Mouse (Mus musculus): Measurements from ENCODE around the gene Rb1. TPM values are rescaled to one million over a fixed set of nuclear protein-coding genes. Genes with fewer than 3 reads are reported as not detected.

The Rb1 gene
- polyA plus RNA-seq, 1 experiment from 2014 or later: 15.1 TPM

DNA sequence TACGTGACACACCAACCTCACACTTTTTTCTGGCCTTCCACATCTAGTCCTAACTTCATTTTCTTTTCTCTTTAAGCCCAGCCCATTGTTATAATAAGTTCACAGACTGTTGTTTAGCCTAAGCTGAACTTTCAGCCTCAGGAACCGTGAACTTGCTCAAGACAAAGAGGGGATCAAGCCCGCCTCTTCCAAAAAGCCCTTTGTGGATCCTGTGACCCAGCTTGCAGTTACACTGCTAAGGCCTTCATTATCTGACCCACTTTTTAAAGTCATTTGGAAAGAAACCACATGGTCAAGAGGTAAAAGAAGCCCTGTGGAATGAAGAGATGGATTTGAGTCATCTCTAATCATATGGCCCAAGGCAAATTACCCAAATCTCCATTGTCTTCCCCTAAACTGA is 183.8 kb downstream of the Rb1 start:
- Histone ChIP-seq H3K36me3 (ENCODE audit: control insufficient read depth, insufficient read depth) (no peaks in the 10 kb centered on the region), H3K4me1 (replicated peaks; ENCODE audit: control insufficient read depth, insufficient read depth, low read length) (no peaks in the 10 kb centered on the region), H3K27me3 (replicated peaks; ENCODE audit: control insufficient read depth, insufficient read depth, low read length) (no peaks in the 10 kb centered on the region), H3K27ac (ENCODE audit: low read depth, low read length) (no peak overlapping the region), H3K9ac (ENCODE audit: low read depth, low read length) (no peak overlapping the region), H3K9me3 (ENCODE audit: control insufficient read depth) (no peaks in the 10 kb centered on the region), H3K4me2 (replicated peaks; ENCODE audit: low read depth) (no peak overlapping the region), H3K4me3 (ENCODE audit: low read depth, low read length) (no peak overlapping the region)
- no peak for ATAC-seq
- WGBS: 91% methylated on average over 3 of the region's 3 CpGs
- no peak for TF ChIP-seq CTCF (IDR thresholded peaks at IDR 0.05; ENCODE audit: low read depth)

- H3K9ac ChIP-seq (ENCODE audit: low read depth, low read length): no peak overlapping the region
- TF ChIP-seq CTCF (IDR thresholded peaks at IDR 0.05; ENCODE audit: low read depth): no peak
- H3K4me2 ChIP-seq (replicated peaks; ENCODE audit: low read depth): no peak overlapping the region
- no peaks in the 10 kb centered on the region for H3K27me3 ChIP-seq (replicated peaks; ENCODE audit: control insufficient read depth, insufficient read depth, low read length)
- no peaks in the 10 kb centered on the region for H3K4me1 ChIP-seq (replicated peaks; ENCODE audit: control insufficient read depth, insufficient read depth, low read length)
- H3K27ac ChIP-seq (ENCODE audit: low read depth, low read length): no peak overlapping the region
- no peaks in the 10 kb centered on the region for H3K9me3 ChIP-seq (ENCODE audit: control insufficient read depth)
- 67% methylated on average over 5 of the region's 5 CpGs for WGBS
- H3K4me3 ChIP-seq (ENCODE audit: low read depth, low read length): no peak overlapping the region
- H3K36me3 ChIP-seq (ENCODE audit: control insufficient read depth, insufficient read depth): no peaks in the 10 kb centered on the region
- no peak for ATAC-seq
Observed at GRCm38 (mm10) chr14:73139866-73140265, 185.8 kb downstream of the Rb1 start.

DNA sequence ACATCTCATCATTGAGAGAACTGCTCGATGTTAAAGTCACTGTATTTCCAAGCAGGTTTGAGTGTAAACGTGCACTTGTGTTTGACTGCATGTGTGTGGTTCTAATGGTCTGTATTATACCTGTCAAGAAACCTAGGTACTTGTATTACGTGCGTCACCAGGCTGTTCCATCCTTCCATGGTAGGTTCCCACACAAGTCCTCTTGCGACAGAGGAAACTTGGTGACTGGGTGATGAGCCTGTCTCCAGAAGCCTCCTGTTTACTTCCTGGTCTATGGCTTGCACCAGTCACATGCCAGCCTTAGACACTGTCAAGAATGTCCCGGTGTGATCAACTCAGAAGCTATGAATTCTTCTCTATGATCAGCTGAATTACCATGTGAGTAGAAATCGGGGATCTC is 187.1 kb downstream of the Rb1 start:
- Histone ChIP-seq H3K9me3 (ENCODE audit: control insufficient read depth) (no peaks in the 10 kb centered on the region), H3K4me3 (ENCODE audit: low read depth, low read length) (no peak overlapping the region), H3K9ac (ENCODE audit: low read depth, low read length) (no peak overlapping the region), H3K4me1 (replicated peaks; ENCODE audit: control insufficient read depth, insufficient read depth, low read length) (no peaks in the 10 kb centered on the region), H3K36me3 (ENCODE audit: control insufficient read depth, insufficient read depth) (no peaks in the 10 kb centered on the region), H3K4me2 (replicated peaks; ENCODE audit: low read depth) (no peak overlapping the region), H3K27me3 (replicated peaks; ENCODE audit: control insufficient read depth, insufficient read depth, low read length) (no peaks in the 10 kb centered on the region), H3K27ac (ENCODE audit: low read depth, low read length) (no peak overlapping the region)
- 90% methylated on average over 7 of the region's 7 CpGs for WGBS
- ATAC-seq: no peak
- TF ChIP-seq CTCF (IDR thresholded peaks at IDR 0.05; ENCODE audit: low read depth): no peak

DNA sequence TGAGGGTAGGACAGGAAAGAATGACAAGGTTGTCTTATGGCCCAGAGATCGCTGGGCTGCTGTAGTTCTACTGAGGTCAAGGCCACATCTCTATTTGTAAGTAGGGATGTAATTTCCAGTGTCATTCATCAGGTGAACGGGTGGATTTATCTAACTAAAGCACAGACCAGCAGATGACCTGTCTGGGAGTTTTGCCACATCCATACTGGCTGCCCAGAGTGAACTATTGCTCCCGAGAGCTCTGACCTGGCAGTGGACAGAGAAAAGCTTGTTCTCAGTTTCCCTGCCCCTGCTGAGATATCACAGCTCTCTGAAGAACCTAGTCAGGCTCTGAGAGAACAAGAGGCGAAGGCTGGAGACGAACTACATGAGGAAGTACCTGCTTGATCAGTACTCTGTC is 188.4 kb downstream of the Rb1 start:
- Histone ChIP-seq H3K4me2 (replicated peaks; ENCODE audit: low read depth) (no peak overlapping the region), H3K9me3 (ENCODE audit: control insufficient read depth) (no peaks in the 10 kb centered on the region), H3K36me3 (ENCODE audit: control insufficient read depth, insufficient read depth) (no peaks in the 10 kb centered on the region), H3K4me3 (ENCODE audit: low read depth, low read length) (no peak overlapping the region), H3K9ac (ENCODE audit: low read depth, low read length) (no peak overlapping the region), H3K27ac (ENCODE audit: low read depth, low read length) (no peak overlapping the region; the same call in 1 of the 2 replicates), H3K4me1 (replicated peaks; ENCODE audit: control insufficient read depth, insufficient read depth, low read length) (no peaks in the 10 kb centered on the region), H3K27me3 (replicated peaks; ENCODE audit: control insufficient read depth, insufficient read depth, low read length) (no peaks in the 10 kb centered on the region)
- ATAC-seq: peak; percentile 51; the same call in 1 of the 2 replicates
- 54% methylated on average over 5 of the region's 5 CpGs for WGBS
- TF ChIP-seq CTCF (IDR thresholded peaks at IDR 0.05; ENCODE audit: low read depth): no peak

MicroRNA genes within 50 kb of the gene (microRNA counts, 519-probe panel; counts per million panel counts)
- microRNA mmu-miR-687: not detected

Small RNA genes within 50 kb of the gene (microRNA-seq; reads per million reads assigned to microRNA genes)
- not detected for gene Mir687

Other genes with a start within 250 kb of the Rb1 start
- 31.8 and 32.2 TPM in 2 replicates for gene Rcbtb2, start 202.8 kb downstream of the Rb1 start, polyA plus RNA-seq (2015; fragmentation: Nextera tagmentation; extraction: Ambion mirVana)
- gene Lpar6, start 87.9 kb downstream of the Rb1 start, polyA plus RNA-seq (2015; fragmentation: Nextera tagmentation; extraction: Ambion mirVana): 7.8 and 8.1 TPM in 2 replicates
- 1,587 and 1,596 TPM in 2 replicates for gene Itm2b, start 59.5 kb upstream of the Rb1 start, polyA plus RNA-seq (2015; fragmentation: Nextera tagmentation; extraction: Ambion mirVana)
- 30.9 and 31.7 TPM in 2 replicates for gene Med4, start 184.2 kb upstream of the Rb1 start, polyA plus RNA-seq (2015; fragmentation: Nextera tagmentation; extraction: Ambion mirVana)
- gene Sucla2, start 199.5 kb upstream of the Rb1 start, polyA plus RNA-seq (2015; fragmentation: Nextera tagmentation; extraction: Ambion mirVana): 185 and 202 TPM in 2 replicates
- 2.5 and 2.8 TPM in 2 replicates for gene Nudt15, start 222.4 kb upstream of the Rb1 start, polyA plus RNA-seq (2015; fragmentation: Nextera tagmentation; extraction: Ambion mirVana)